Mouse (Mus musculus) G1E (cell line): ENCODE measurements at regions not wholly inside any gene's neighbourhood (a gene's known extent, or its start where the extent isn't known, plus 50 kb on each side); places are given as distances from the start of the nearest gene placed in this dataset.

Experiments used
- ATAC-seq: 2 replicates; pipeline ENCODE4 v1.8.0; 2016; ENCODE audit warnings: mild to moderate bottlenecking; ENCODE audit not compliant: insufficient number of reproducible peaks, poor library complexity, low FRiP score, severe bottlenecking; ENCODE audit errors: extremely low read depth
- DNase-seq: peaks from one replicate; pipeline ENCODE4 v3.0.0; 2012; ENCODE audit warnings: low spot score
- H3K27me3 ChIP-seq: 2 replicates; pipeline ENCODE4 v1.6.1; 2012; ENCODE audit warnings: mild to moderate bottlenecking, low read length, inconsistent platforms; ENCODE audit not compliant: insufficient read depth
- H3K36me3 ChIP-seq: replicated peaks from 2 replicates; pipeline ENCODE3; 2012; ENCODE audit warnings: mild to moderate bottlenecking, inconsistent platforms
- H3K4me1 ChIP-seq: 2 replicates; pipeline ENCODE4 v1.6.1; 2012; ENCODE audit warnings: low read depth, low read length, inconsistent platforms, mixed read lengths; ENCODE audit not compliant: insufficient read depth
- H3K4me3 ChIP-seq: 2 replicates; pipeline ENCODE4 v1.5.1; 2012; ENCODE audit warnings: low read depth, mild to moderate bottlenecking, inconsistent platforms, low read length, moderate library complexity, mixed read lengths
- H3K9me3 ChIP-seq: replicated peaks from 2 replicates; pipeline ENCODE4 v1.6.1; 2012; ENCODE audit warnings: inconsistent platforms
- CTCF ChIP-seq: IDR thresholded peaks from 2 replicates; pipeline ENCODE4 v1.5.1; 2012; ENCODE audit warnings: low read depth, low read length, inconsistent platforms, mixed read lengths
- GATA1 ChIP-seq: IDR thresholded peaks from 2 replicates; pipeline ENCODE4 v1.6.1; 2012; ENCODE audit warnings: borderline replicate concordance, low read length, inconsistent platforms, mixed read lengths
- GATA2 ChIP-seq: IDR thresholded peaks from 2 replicates; pipeline ENCODE4 v1.6.1; 2012; ENCODE audit warnings: low read depth, low read length, inconsistent platforms, borderline replicate concordance
- POLR2AphosphoS5 ChIP-seq: IDR thresholded peaks from 2 replicates; pipeline ENCODE4 v1.6.1; 2012; ENCODE audit warnings: low read depth, low read length, inconsistent platforms; ENCODE audit not compliant: insufficient replicate concordance
- TAL1 ChIP-seq: conservative IDR thresholded peaks from 2 replicates; pipeline ENCODE4 v1.6.1; 2012; ENCODE audit warnings: low read depth, low read length, inconsistent platforms, mixed read lengths

DNA sequence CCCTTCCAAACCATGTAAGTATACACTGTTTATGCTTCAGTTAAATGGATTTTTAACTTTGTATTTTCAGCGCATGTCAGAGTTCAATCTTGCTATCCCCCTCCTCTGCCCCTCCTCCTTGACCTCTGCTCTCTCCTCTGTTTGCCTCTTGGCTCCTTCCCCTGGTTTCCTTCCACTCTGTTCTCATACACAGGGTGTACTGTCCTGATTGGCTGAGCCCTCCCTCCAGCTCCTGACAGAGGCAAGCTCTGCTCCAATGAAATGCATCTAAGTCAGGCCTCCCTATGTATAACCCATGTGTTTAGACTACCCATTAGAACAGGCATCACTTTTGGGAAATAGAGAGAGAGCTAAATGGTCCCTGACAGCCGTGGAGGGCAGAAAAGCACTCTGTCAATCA, 133.5 kb upstream of the Tut7 start:
- DNase-seq, result no peak
- Histone ChIP-seq H3K27me3 (no peaks in the 10 kb centered on the region), H3K36me3 (no peaks in the 10 kb centered on the region), H3K9me3 (peaks cover 47% of the 10 kb centered on the region), H3K4me1 (no peaks in the 10 kb centered on the region), H3K4me3 (no peak overlapping the region)
- TF ChIP-seq POLR2AphosphoS5 (no peak), TAL1 (no peak), GATA2 (no peak), GATA1 (no peak), CTCF (no peak)
- ATAC-seq, result no peak

DNA sequence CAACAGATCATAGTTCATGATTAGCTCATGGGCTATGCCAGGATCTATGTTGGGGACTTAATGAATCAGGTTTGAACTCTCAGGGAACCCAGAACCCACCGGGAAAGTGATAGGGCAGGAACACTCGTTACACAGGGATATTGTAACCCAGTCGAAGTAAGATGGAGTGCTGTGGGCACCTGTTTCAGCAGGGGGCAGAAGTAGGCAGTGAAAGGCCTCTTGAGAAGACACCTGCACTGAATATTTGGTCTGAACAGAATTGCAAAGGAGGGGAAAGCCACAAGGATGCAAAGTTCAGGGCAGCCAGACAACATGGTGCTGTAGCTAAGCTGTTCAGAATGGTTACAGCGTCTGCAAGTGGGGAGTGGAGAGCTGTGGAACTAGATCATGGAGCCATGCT, 129.9 kb upstream of the Tut7 start:
- peaks cover 52% of the 10 kb centered on the region for H3K9me3 ChIP-seq
- DNase-seq (no peak), ATAC-seq (no peak)
- H3K36me3 ChIP-seq, result no peaks in the 10 kb centered on the region
- no peak for TF ChIP-seq TAL1
- no peak for TF ChIP-seq POLR2AphosphoS5
- no peak for TF ChIP-seq CTCF
- TF ChIP-seq GATA1, result no peak
- TF ChIP-seq GATA2, result no peak
- H3K4me3 ChIP-seq, result no peak overlapping the region
- H3K4me1 ChIP-seq, result no peaks in the 10 kb centered on the region
- H3K27me3 ChIP-seq, result no peaks in the 10 kb centered on the region

DNA sequence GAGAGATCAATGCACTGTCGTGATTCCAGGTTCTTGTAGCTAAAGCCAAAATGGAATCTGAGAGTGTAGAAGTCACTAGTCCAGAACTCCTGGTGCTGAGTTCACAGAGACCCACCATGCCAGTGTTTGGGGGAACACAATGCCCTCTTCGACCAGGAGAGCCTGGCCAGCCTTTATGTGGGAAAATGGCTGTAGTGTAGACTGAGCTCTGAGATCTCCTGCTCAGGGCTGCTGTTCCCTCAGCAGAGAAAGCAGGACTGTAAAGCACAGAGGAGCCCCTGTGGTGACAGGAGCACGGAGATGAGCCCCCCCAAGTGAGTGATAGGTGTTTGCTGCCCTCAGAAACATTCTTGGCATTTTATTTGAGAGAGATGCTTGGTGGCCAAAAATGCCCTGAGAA, 129.2 kb upstream of the Tut7 start:
- TF ChIP-seq POLR2AphosphoS5, result no peak
- TF ChIP-seq GATA2, result no peak
- no peak for TF ChIP-seq TAL1
- TF ChIP-seq GATA1, result no peak
- no peak for TF ChIP-seq CTCF
- H3K4me1 ChIP-seq, result no peaks in the 10 kb centered on the region
- no peak overlapping the region for H3K4me3 ChIP-seq
- peaks cover 55% of the 10 kb centered on the region for H3K9me3 ChIP-seq
- H3K36me3 ChIP-seq, result no peaks in the 10 kb centered on the region
- ATAC-seq (no peak), DNase-seq (no peak)
- no peaks in the 10 kb centered on the region for H3K27me3 ChIP-seq

DNA sequence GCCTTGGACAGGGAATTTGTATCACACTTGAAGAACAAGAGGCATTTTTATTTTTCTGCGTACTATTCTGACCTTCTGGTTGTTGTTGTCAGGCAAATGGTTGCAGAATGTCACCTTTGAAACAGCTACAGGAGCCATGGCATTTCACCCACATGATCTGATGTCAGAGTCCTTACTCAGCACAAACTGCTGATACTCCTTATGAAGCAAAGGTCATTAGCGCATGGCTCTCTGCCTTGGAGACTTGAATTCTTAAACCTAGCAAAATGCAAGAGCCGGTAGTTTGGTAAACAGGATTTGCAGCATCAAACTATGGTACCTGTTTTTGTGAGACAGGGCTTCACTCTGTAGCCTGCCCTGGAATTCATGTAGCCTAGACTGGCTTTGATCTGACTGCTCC, 127.3 kb upstream of the Tut7 start:
- Histone ChIP-seq H3K27me3 (no peaks in the 10 kb centered on the region), H3K9me3 (peaks cover 55% of the 10 kb centered on the region), H3K4me1 (no peaks in the 10 kb centered on the region), H3K36me3 (no peaks in the 10 kb centered on the region), H3K4me3 (no peak overlapping the region)
- no peak for DNase-seq
- TF ChIP-seq GATA2 (no peak), GATA1 (no peak), CTCF (no peak), TAL1 (no peak), POLR2AphosphoS5 (no peak)
- no peak for ATAC-seq

DNA sequence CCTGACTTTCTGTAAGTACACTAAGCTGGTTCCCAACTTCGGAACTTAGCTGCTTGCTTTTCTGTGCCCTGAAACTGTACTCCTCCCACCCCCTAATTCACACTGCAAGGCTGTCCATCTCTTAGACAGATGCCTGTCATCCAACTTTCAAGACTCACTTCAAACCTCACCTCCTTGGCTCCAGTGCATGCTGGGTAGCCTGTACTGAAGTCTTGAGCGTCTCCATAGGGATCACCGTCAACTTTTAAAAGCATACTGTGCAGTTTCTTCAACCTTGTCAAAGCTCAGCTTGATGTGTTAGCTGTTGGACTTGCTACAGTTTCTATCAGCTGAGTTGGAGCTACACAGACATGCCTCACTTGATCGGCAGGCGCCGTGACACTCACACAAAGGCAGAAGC, 126.5 kb upstream of the Tut7 start:
- Histone ChIP-seq H3K9me3 (peaks cover 55% of the 10 kb centered on the region), H3K4me3 (no peak overlapping the region), H3K4me1 (no peaks in the 10 kb centered on the region), H3K27me3 (no peaks in the 10 kb centered on the region), H3K36me3 (no peaks in the 10 kb centered on the region)
- ATAC-seq, result no peak
- TF ChIP-seq GATA1 (no peak), CTCF (no peak), GATA2 (no peak), POLR2AphosphoS5 (no peak), TAL1 (no peak)
- DNase-seq, result no peak

DNA sequence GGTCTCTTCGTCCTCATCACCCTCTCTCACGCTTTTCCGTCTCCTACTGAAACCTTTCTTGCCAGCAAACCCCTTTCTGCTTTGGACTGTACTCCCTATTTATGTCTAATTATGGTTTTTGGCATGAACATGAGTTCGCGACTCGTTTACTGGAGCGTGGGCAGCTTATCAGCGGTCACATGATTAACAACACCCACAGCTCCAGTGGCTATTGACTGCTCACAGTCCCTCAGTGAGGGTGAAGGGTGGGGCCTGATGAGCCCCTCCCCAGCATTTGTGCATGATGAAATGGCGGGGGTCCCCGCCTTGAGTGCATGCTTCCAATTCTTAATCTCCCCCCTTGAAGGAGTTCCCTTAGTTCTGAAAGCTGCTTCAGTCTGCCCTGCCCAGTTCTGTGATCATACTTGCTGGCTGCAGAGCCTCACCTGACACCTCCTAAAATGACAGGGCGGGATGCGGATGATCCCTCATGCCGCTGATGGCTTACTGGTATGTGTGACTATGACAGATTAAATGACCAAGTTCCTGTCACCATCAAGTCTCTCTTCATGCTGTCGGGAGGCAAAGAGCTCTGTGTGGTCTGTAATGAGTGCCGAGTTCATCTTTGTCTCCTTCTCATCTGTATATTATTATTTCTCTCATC, 125.7 kb upstream of the Tut7 start:
- H3K36me3 ChIP-seq, result no peaks in the 10 kb centered on the region
- H3K4me1 ChIP-seq, result no peaks in the 10 kb centered on the region
- no peaks in the 10 kb centered on the region for H3K27me3 ChIP-seq
- DNase-seq (no peak), ATAC-seq (no peak)
- no peak for TF ChIP-seq POLR2AphosphoS5
- TF ChIP-seq CTCF, result no peak
- no peak for TF ChIP-seq GATA1
- TF ChIP-seq TAL1, result no peak
- TF ChIP-seq GATA2, result no peak
- peaks cover 47% of the 10 kb centered on the region for H3K9me3 ChIP-seq
- no peak overlapping the region for H3K4me3 ChIP-seq

DNA sequence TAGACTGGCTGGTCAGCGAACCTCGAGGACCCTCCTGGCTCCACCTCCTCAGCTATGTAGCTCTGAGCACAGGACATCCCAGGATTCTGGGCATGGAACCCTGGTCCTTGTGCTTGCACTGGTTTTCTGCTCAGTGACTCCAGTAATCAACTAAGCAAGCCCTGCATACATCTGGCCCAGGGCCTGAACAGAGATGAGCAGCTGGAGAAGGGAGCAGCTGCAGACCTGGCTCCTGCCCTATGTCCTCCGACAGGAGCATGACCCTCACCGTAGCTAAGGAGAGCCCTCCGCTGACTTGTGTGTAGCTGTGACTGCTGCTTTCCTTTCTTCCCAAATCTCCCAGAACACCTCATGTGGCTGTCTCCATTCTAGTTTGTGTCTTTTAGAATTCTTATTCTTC, 124.5 kb upstream of the Tut7 start:
- ATAC-seq (no peak), DNase-seq (no peak)
- H3K4me1 ChIP-seq, result no peaks in the 10 kb centered on the region
- TF ChIP-seq CTCF (no peak), POLR2AphosphoS5 (no peak)
- no peaks in the 10 kb centered on the region for H3K27me3 ChIP-seq
- H3K9me3 ChIP-seq, result peaks cover 44% of the 10 kb centered on the region
- no peak overlapping the region for H3K4me3 ChIP-seq
- no peaks in the 10 kb centered on the region for H3K36me3 ChIP-seq
